In the genomic region with DNA sequence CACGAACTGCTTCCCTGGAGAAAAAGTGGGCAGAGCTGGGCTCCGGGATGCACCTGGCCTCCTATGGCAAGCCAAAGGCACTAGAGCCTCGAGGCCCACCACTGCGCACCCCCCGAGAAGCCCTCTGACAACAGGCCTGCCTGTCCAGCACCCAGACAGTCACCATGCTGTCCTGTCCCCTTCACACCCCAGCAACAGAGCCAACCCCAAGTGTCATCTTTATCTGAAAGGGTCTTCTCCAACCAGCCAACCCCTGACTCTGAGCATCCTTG, we compare ENCODE assay signal across 14 mouse cellular contexts.
DNase-seq lines count a peak whose midpoint lies in the region; ATAC-seq and TF ChIP-seq lines count a peak whose summit lies in the region.
"Had no signal": no experiment of that assay in that cellular context is flagged by ENCODE, and none has a peak within 500 bp of the region (broad histone marks: within the 10 kb centered on the region; RNA-seq: fewer than 3 reads in every experiment).

No protein-coding gene starts in this region.

- peak overlapping the region; percentile 15 for H3K9ac ChIP-seq in heart, embryonic 15.5 days
- H3K9ac ChIP-seq in forebrain, embryonic 12.5 days: no peak overlapping the region
- no peak overlapping the region for H3K9ac ChIP-seq in hindbrain, embryonic 16.5 days (ENCODE audit: low read depth, low read length)

- H3ac ChIP-seq in myocyte (ENCODE audit: control insufficient read depth, insufficient read length): no peak overlapping the region

- TF ChIP-seq POLR2A in myocyte (IDR thresholded peaks at IDR 0.05; ENCODE audit: insufficient read length, low read depth): no peak

- peaks cover 43% of the 10 kb centered on the region for H3K4me1 ChIP-seq in heart, embryonic 15.5 days (replicated peaks)
- peaks cover 33% of the 10 kb centered on the region for H3K4me1 ChIP-seq in forebrain, embryonic 12.5 days
- peaks cover 26% of the 10 kb centered on the region for H3K4me1 ChIP-seq in hindbrain, embryonic 16.5 days (ENCODE audit: control insufficient read depth, insufficient read depth, low read depth, low read length)

- H3K9me3 ChIP-seq in heart, embryonic 15.5 days (replicated peaks): no peaks in the 10 kb centered on the region
- H3K9me3 ChIP-seq in forebrain, embryonic 12.5 days: no peaks in the 10 kb centered on the region
- no peaks in the 10 kb centered on the region for H3K9me3 ChIP-seq in hindbrain, embryonic 16.5 days (ENCODE audit: control insufficient read depth, low read length)

- no peak overlapping the region for H3K4me2 ChIP-seq in heart, embryonic 15.5 days
- H3K4me2 ChIP-seq in forebrain, embryonic 12.5 days: no peak overlapping the region
- no peak overlapping the region for H3K4me2 ChIP-seq in hindbrain, embryonic 16.5 days (ENCODE audit: low read length)
- H3K4me2 ChIP-seq in myocyte (ENCODE audit: low read depth): no peak overlapping the region

- WGBS in heart, embryonic 15.5 days: 48% methylated on average over 5 of the region's 5 CpGs
- 66% methylated on average over 5 of the region's 5 CpGs for WGBS in forebrain, embryonic 12.5 days
- WGBS in hindbrain, embryonic 16.5 days: 41% methylated on average over 5 of the region's 5 CpGs

- H3K79me2 ChIP-seq in myocyte (ENCODE audit: control insufficient read depth, insufficient read depth): peaks cover 25% of the 10 kb centered on the region

- H3K36me3 ChIP-seq in heart, embryonic 15.5 days: no peaks in the 10 kb centered on the region
- no peaks in the 10 kb centered on the region for H3K36me3 ChIP-seq in forebrain, embryonic 12.5 days (replicated peaks)
- no peaks in the 10 kb centered on the region for H3K36me3 ChIP-seq in hindbrain, embryonic 16.5 days (ENCODE audit: control insufficient read depth, insufficient read depth, low read length)
- peaks cover 8% of the 10 kb centered on the region for H3K36me3 ChIP-seq in myocyte (ENCODE audit: control insufficient read depth, insufficient read depth)

- no peak for DNase-seq in heart, postnatal 36 days
- DNase-seq in spleen, adult 12 weeks (ENCODE audit: low spot score): no peak
- DNase-seq in kidney, postnatal 10 days: no peak
- no peak for DNase-seq in cerebellum, postnatal 4 days (ENCODE audit: low spot score in 2 of 2)
- DNase-seq: adrenal gland, postnatal 25 days; cerebellum, adult 11 months; lung, adult 2 months; spleen, adult 18-20 months; thymus, postnatal 25 days had no signal

- H3K4me3 ChIP-seq in heart, embryonic 15.5 days: no peak overlapping the region
- H3K4me3 ChIP-seq in forebrain, embryonic 12.5 days (replicated peaks): no peak overlapping the region
- H3K4me3 ChIP-seq in hindbrain, embryonic 16.5 days (ENCODE audit: low read length): no peak overlapping the region
- H3K4me3 ChIP-seq in myocyte: no peak overlapping the region

- ATAC-seq in heart, embryonic 15.5 days (replicated peaks; ENCODE audit: insufficient number of reproducible peaks, insufficient read depth, low FRiP score, low read depth): no peak
- no peak for ATAC-seq in forebrain, embryonic 12.5 days (ENCODE audit: low FRiP score)
- peak; percentile 24 for ATAC-seq in hindbrain, embryonic 16.5 days
- ATAC-seq: Patski had no signal

- peak overlapping the region; percentile 33; the same call in 1 of the 2 replicates for H3K27ac ChIP-seq in heart, embryonic 15.5 days
- peak overlapping the region; percentile 50; the same call in 1 of the 2 replicates for H3K27ac ChIP-seq in forebrain, embryonic 12.5 days
- H3K27ac ChIP-seq in hindbrain, embryonic 16.5 days (ENCODE audit: low read depth, low read length): no peak overlapping the region; the same call in 1 of the 2 replicates

- H3K27me3 ChIP-seq in heart, embryonic 15.5 days: no peaks in the 10 kb centered on the region
- peaks cover 21% of the 10 kb centered on the region for H3K27me3 ChIP-seq in forebrain, embryonic 12.5 days
- no peaks in the 10 kb centered on the region; the same call in 1 of the 2 replicates for H3K27me3 ChIP-seq in hindbrain, embryonic 16.5 days (replicated peaks; ENCODE audit: control insufficient read depth, insufficient read depth, low read length)
- no peaks in the 10 kb centered on the region for H3K27me3 ChIP-seq in myocyte (ENCODE audit: control insufficient read depth, insufficient read depth, insufficient read length)
- H3K27me3 ChIP-seq: Patski had no signal

- intact Hi-C loops in heart, postnatal 36 days (cut with DNase I): no loop called here

TF ChIP-seq in myocyte, 11 proteins besides CTCF, POLR2A, EP300 and RAD21:
- TF ChIP-seq POLR2AphosphoS2 (IDR thresholded peaks at IDR 0.05; ENCODE audit: insufficient read length, low read depth) (peak; percentile 1), MYOG (IDR thresholded peaks at IDR 0.05; ENCODE audit: control insufficient read depth in 1 of 3, insufficient read depth in 1 of 3, insufficient read length in 2 of 3, low read depth in 2 of 3) (no peak)
